Mouse (Mus musculus) yolk sac, embryonic 10.5 days (tissue): ENCODE results near the gene Olfr1028.

Source experiments
- DNase-seq: peaks from one replicate; pipeline ENCODE4 v3.0.0-alpha.2; 2017; ENCODE audit warnings: low spot score

The Olfr1028 gene

DNA sequence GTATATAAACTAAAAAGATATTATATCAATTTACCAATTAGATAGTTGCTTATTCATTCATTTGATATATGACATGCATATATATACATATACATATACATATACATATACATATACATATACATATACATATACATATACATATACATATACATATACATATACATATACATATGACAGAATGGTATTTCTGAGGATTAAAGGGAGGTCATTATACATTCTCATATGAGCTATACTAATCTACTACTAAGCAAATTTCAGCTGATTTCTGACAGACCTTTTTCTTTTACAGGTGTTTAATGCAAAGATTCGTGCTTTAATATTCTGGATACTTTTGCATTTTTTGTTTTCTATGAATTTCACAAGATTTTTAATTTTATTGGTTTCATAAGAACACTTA is at the start of gene Olfr1028:
Gene Olfr1028 (plus strand): TSS at position 301 of the 400 bp plus-strand sequence.
- no peak for DNase-seq

DNA sequence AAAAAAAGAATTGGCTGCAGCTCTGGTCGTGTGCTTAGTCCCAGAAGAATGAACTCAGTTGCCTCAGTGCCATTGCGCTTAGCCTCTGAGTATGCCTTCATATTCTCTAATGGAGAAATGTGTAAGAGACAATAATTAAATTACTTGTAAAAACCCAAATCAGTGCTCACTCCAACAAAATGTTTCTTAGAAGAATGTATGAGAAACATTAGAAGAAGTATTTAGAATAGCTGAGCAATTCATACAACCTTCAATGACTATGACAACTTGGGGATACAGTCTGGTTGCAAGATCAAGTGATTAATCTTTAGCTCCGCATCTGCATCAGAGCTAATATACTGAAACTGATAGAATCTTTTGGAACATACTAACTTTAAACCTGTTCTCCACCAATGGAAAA is 45.3 kb upstream of the Olfr1028 start, which contains the start of gene Olfr1024:
Gene Olfr1024 (minus strand): TSS at position 101 of the 400 bp plus-strand sequence.
- no peak for DNase-seq

DNA sequence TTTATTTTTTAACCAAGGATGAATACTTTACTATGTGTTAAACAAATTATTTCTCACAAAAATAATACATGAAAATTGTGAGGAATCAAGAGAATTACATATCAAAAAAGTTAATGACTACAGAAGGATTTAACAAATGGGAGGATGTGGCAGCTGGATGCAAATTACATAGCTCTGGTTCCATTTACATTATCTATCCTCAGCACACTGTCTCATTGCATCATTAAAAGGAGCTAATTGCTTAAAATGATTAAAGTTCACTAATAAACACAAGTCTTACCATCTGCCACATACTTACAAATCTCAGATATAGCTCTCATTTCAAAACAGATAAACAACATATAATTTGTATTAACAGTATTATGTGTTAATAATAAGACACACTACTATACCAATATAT is 37.0 kb upstream of the Olfr1028 start:
- no peak for DNase-seq

DNA sequence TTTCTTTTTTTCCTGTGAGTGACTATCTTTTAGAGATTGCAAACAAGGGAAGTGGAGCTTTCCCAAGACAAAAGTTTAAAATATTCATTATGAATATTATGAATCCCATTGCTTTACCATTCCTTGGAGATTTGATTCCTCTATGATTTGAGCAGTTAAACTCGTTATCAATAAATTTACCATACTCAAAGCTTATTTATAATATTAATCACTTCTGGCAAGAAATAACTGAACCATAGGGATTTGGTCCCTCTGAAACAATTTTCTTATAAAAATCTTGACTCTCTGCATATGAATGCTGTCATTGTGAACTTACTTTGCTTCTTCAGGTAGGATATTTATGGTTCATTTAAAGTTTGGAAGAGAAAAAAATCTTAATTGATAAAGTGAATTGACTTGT is 35.3 kb upstream of the Olfr1028 start, which contains the start of gene Olfr1025-ps1:
Gene Olfr1025-ps1 (plus strand): TSS at position 301 of the 400 bp plus-strand sequence.
- DNase-seq = no peak

DNA sequence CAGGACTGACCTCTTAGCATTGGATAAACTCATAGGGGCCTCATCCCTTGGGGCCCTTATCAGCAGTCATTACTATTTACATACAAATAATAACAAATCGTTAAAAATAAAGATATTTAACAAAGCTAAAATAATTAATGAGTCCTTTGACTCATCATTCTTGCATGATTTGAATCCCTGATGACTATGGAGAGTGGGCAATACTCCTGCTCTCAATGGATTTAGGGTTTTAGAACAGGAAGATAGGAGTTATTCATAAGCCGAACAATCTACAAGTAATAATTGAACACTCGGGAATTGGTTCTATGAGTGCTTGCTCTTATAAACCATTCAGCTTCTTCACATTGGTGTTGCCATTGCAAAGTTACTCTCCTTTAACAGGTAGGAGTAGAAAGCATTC is 29.0 kb upstream of the Olfr1028 start, which contains the start of gene Olfr1026:
Gene Olfr1026 (plus strand): TSS at position 301 of the 400 bp plus-strand sequence.
- no peak for DNase-seq

DNA sequence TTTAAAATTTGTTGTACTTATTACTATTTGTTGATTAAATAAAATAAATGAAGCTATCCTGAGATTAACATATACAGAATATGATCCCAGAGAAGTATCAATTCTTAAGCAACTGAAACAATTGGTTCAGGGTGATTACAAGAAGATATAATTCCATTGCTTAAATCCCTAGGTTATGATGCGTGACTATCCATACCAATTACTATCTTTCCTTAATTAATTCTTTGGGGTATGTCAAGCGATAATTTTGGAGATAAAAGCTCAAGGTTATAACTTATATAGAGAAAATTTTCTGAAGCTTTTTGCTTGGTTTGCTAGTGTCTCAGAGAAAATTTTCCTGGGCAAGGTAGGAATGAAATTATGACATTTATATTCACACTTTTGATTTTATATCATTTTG is 23.4 kb downstream of the Olfr1028 start, which contains the start of gene Olfr1029:
Gene Olfr1029 (plus strand): TSS at position 301 of the 400 bp plus-strand sequence.
- DNase-seq = no peak

DNA sequence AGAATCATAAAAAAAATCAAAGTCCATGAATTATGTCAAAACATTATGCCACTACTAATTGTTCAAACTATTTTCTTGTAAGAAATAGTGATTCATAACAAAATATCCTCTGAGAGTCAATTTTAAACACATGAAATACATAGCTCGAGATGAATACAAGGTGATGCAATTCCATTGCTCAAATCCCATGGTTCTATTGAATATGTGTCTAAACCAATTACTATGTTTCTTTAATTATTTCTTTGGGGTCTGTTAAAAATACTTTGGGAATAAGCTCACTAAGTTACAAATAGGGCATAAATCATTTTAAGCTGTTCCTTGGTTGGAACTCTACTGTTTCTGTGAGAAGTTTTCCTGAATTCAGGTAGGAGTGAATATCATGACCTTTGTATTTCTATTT is 28.7 kb downstream of the Olfr1028 start, which contains the start of gene Olfr1030:
Gene Olfr1030 (plus strand): TSS at position 301 of the 400 bp plus-strand sequence.
- no peak for DNase-seq

DNA sequence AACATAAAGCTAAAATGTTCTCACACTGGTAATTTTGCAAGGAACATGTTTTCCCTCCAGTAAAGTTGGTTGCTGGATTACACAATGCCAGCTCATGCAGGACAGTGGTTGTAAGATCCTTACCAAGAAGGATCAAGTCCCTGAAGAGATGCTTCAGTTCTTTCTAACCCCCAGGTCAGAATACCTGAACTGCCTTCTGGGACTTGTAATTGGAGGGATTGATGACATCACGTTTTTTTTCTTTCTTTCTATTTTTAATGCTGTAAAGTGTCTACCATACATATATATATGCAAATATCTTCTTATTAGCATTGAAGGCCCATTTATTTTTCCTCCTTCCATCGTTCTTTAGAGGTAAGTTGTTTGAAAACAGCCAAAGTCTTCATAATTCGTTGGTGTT is 39.8 kb downstream of the Olfr1028 start, which contains the start of gene Olfr1031:
Gene Olfr1031 (plus strand): TSS at position 301 of the 400 bp plus-strand sequence.
- no peak for DNase-seq
